Mouse (Mus musculus) limb, embryonic 14.5 days (tissue): Measurements from ENCODE around the gene Yjefn3. TPM values are rescaled to one million over a fixed set of nuclear protein-coding genes. Genes with fewer than 3 reads are reported as not detected.

ENCODE experiments used
- ATAC-seq: fragments of 200-750 bp; cut with Nextera tagmentation; 2 replicates; pipeline ENCODE4 v1.8.0; 2017; ENCODE audit warnings: low read depth, moderate number of reproducible peaks, moderate TSS enrichment; ENCODE audit not compliant: low FRiP score
- DNase-seq: peaks from one replicate; pipeline ENCODE4 v3.0.0-alpha.2; 2015; ENCODE audit warnings: low spot score
- H3K27ac ChIP-seq: fragments of 300-500 bp; sonication (generic); replicated peaks from 2 replicates; pipeline ENCODE4 v1.5.1; 2014; ENCODE audit warnings: low read depth, mild to moderate bottlenecking, low read length, moderate library complexity, mixed read lengths
- H3K27me3 ChIP-seq: fragments of 300-500 bp; sonication (generic); 2 replicates; pipeline ENCODE4 v1.6.1; 2014; ENCODE audit warnings: low read length, mixed read lengths; ENCODE audit not compliant: control insufficient read depth, insufficient read depth
- H3K36me3 ChIP-seq: fragments of 300-500 bp; sonication (generic); 2 replicates; pipeline ENCODE4 v1.6.1; 2014; ENCODE audit warnings: mild to moderate bottlenecking, low read length, moderate library complexity, mixed read lengths; ENCODE audit not compliant: control insufficient read depth, insufficient read depth
- H3K4me1 ChIP-seq: fragments of 300-500 bp; sonication (generic); 2 replicates; pipeline ENCODE4 v1.6.1; 2014; ENCODE audit warnings: antibody characterized with exemption, low read length, mixed read lengths; ENCODE audit not compliant: control insufficient read depth, insufficient read depth
- H3K4me2 ChIP-seq: fragments of 300-500 bp; sonication (generic); replicated peaks from 2 replicates; pipeline ENCODE4 v1.6.1; 2014; ENCODE audit warnings: low read depth, mild to moderate bottlenecking, low read length, moderate library complexity; ENCODE audit not compliant: severe bottlenecking
- H3K4me3 ChIP-seq: fragments of 300-500 bp; sonication (generic); replicated peaks from 2 replicates; pipeline ENCODE4 v1.5.1; 2014; ENCODE audit warnings: low read length
- H3K9ac ChIP-seq: fragments of 300-500 bp; sonication (generic); 2 replicates; pipeline ENCODE4 v1.6.1; 2014; ENCODE audit warnings: mild to moderate bottlenecking, low read depth, low read length, moderate library complexity; ENCODE audit not compliant: severe bottlenecking
- H3K9me3 ChIP-seq: fragments of 300-500 bp; sonication (generic); 2 replicates; pipeline ENCODE4 v1.6.1; 2016; ENCODE audit warnings: low read length; ENCODE audit not compliant: control insufficient read depth
- POLR2A ChIP-seq: fragments of 200-500 bp; IDR thresholded peaks from 2 replicates; pipeline ENCODE4 v1.8.0; 2012; ENCODE audit warnings: inconsistent platforms, mild to moderate bottlenecking, moderate library complexity, borderline replicate concordance; ENCODE audit not compliant: insufficient read depth, insufficient read length; ENCODE audit errors: extremely low read depth
- WGBS: fragments of 180-500 bp; shearing (Covaris S2); extraction: QIAGEN DNeasy Blood & Tissue Kit; methylation state at CpG from one replicate; pipeline ENCODE4 v1.1.7; 2014; 5-methylcytosine and 5-hydroxymethylcytosine counted together
- polyA plus RNA-seq, 2 experiments: library from polyadenylated mRNA; depleted of rRNA in 1 of 2; stranded (reverse) in 1 of 2; unstranded in 1 of 2; fragments of >200 nt; fragmentation: Nextera tagmentation in 1 of 2; extraction: Ambion mirVana in 1 of 2; gene quantifications; 2 replicates each; pipeline versions ENCODE4 v1.2.1 to v1.2.3; 2012 to 2014

Yjefn3 gene
- polyA plus RNA-seq, 2 experiments = 5.4 to 5.5 TPM

DNA sequence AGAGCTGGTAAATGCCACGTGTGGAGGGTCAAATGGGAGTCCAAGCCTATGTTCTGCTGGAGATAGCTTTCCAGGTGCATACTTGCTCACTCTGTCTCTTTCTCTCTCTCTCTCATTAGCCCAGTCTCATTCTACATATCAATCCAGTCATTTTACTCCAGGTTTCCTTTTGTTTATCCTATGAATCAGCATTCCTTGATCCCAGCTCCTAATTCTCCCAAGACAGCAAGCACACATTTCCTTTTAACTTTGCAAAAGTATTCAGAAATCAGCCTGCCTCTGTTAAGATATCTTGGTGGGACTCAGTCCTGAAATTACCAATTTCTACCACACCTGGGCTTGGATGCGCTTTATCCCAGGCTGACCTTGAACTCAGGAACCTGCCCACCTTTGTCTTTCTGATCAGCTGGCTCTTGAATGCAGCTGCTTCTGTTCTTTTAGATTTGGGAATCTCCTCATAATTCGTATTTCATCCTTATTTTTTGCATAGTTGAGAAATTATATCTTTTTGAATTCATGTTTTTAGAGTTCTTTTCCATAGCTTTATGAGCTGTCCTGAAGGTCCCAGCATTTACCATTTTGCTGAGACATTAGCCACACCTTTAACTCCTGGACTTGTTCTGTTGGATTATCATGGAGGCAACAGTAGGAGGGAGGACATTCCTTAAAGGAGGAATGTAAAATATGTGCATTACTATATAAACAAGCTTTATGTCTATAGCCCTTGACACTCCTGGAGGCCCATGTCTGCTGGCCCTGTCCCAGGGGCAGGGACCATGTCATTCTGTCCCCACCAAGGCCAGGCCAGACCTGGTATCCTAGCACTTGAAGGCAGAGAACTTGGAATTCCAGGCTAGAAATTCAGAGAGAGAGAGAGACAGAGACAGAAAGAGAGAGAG, 55.1 kb downstream of the Yjefn3 start:
- Histone ChIP-seq H3K36me3 (no peaks in the 10 kb centered on the region), H3K27ac (no peak overlapping the region), H3K27me3 (no peaks in the 10 kb centered on the region), H3K4me3 (no peak overlapping the region), H3K9me3 (no peaks in the 10 kb centered on the region), H3K9ac (no peak overlapping the region), H3K4me1 (no peaks in the 10 kb centered on the region), H3K4me2 (no peak overlapping the region)
- WGBS = 55% methylated on average over 3 of the region's 3 CpGs
- DNase-seq (no peak), ATAC-seq (no peak)
- TF ChIP-seq POLR2A = no peak

Other genes starting within 250 kb of the Yjefn3 start
- gene Zfp964, start 248.2 kb downstream of the Yjefn3 start, polyA plus RNA-seq (2012; rRNA removed) = 2.1 and 2.2 TPM in 2 replicates
- 1.5 and 1.8 TPM in 2 replicates for gene Zfp964, start 248.2 kb downstream of the Yjefn3 start, polyA plus RNA-seq (2014; fragmentation: Nextera tagmentation; extraction: Ambion mirVana)
- 11.5 and 16.8 TPM in 2 replicates for gene Zfp869, start 192.0 kb downstream of the Yjefn3 start, polyA plus RNA-seq (2012; rRNA removed)
- gene Zfp869, start 192.0 kb downstream of the Yjefn3 start, polyA plus RNA-seq (2014; fragmentation: Nextera tagmentation; extraction: Ambion mirVana) = 32.4 and 32.5 TPM in 2 replicates
- 9.3 and 10.0 TPM in 2 replicates for gene Zfp963, start 152.7 kb downstream of the Yjefn3 start, polyA plus RNA-seq (2012; rRNA removed)
- gene Zfp963, start 152.7 kb downstream of the Yjefn3 start, polyA plus RNA-seq (2014; fragmentation: Nextera tagmentation; extraction: Ambion mirVana) = 8.2 and 8.7 TPM in 2 replicates
- gene Gm20422, start 127.8 kb downstream of the Yjefn3 start, polyA plus RNA-seq (2012; rRNA removed) = 1.1 TPM in 1 of 2 replicates, not detected in the other
- 0.62 and 1.5 TPM in 2 replicates for gene Gm20422, start 127.8 kb downstream of the Yjefn3 start, polyA plus RNA-seq (2014; fragmentation: Nextera tagmentation; extraction: Ambion mirVana)
- 79.7 and 118 TPM in 2 replicates for gene Atp13a1, start 111.5 kb downstream of the Yjefn3 start, polyA plus RNA-seq (2012; rRNA removed)
- 44.8 and 47.8 TPM in 2 replicates for gene Atp13a1, start 111.5 kb downstream of the Yjefn3 start, polyA plus RNA-seq (2014; fragmentation: Nextera tagmentation; extraction: Ambion mirVana)
- gene Zfp866, start 111.5 kb downstream of the Yjefn3 start, polyA plus RNA-seq (2012; rRNA removed) = 24.8 and 29.5 TPM in 2 replicates
- gene Zfp866, start 111.5 kb downstream of the Yjefn3 start, polyA plus RNA-seq (2014; fragmentation: Nextera tagmentation; extraction: Ambion mirVana) = 30.6 and 36.0 TPM in 2 replicates
- 25.4 and 27.8 TPM in 2 replicates for gene Gmip, start 94.0 kb downstream of the Yjefn3 start, polyA plus RNA-seq (2012; rRNA removed)
- gene Gmip, start 94.0 kb downstream of the Yjefn3 start, polyA plus RNA-seq (2014; fragmentation: Nextera tagmentation; extraction: Ambion mirVana) = 7.7 and 8.5 TPM in 2 replicates
- gene Lpar2, start 80.3 kb downstream of the Yjefn3 start, polyA plus RNA-seq (2012; rRNA removed) = 4.1 and 6.4 TPM in 2 replicates
- 1.5 TPM in 2 replicates for gene Lpar2, start 80.3 kb downstream of the Yjefn3 start, polyA plus RNA-seq (2014; fragmentation: Nextera tagmentation; extraction: Ambion mirVana)
- gene Pbx4, start 70.2 kb downstream of the Yjefn3 start, polyA plus RNA-seq (2012; rRNA removed) = 6.3 and 6.6 TPM in 2 replicates
- 5.2 and 6.8 TPM in 2 replicates for gene Pbx4, start 70.2 kb downstream of the Yjefn3 start, polyA plus RNA-seq (2014; fragmentation: Nextera tagmentation; extraction: Ambion mirVana)
- gene Cilp2, start 15.0 kb downstream of the Yjefn3 start, polyA plus RNA-seq (2012; rRNA removed) = 2.6 and 3.6 TPM in 2 replicates
- gene Cilp2, start 15.0 kb downstream of the Yjefn3 start, polyA plus RNA-seq (2014; fragmentation: Nextera tagmentation; extraction: Ambion mirVana) = 1.5 and 1.9 TPM in 2 replicates
- gene Tssk6, start 528 bp downstream of the Yjefn3 start, polyA plus RNA-seq (2012; rRNA removed) = 0.84 and 1.2 TPM in 2 replicates
- gene Tssk6, start 528 bp downstream of the Yjefn3 start, polyA plus RNA-seq (2014; fragmentation: Nextera tagmentation; extraction: Ambion mirVana) = 4.1 TPM in 2 replicates
- gene Ndufa13, start 154 bp downstream of the Yjefn3 start, polyA plus RNA-seq (2012; rRNA removed) = 85.3 and 97.4 TPM in 2 replicates
- gene Ndufa13, start 154 bp downstream of the Yjefn3 start, polyA plus RNA-seq (2014; fragmentation: Nextera tagmentation; extraction: Ambion mirVana) = 187 and 190 TPM in 2 replicates
- 49.2 and 62.3 TPM in 2 replicates for gene Gatad2a, start 93.7 kb upstream of the Yjefn3 start, polyA plus RNA-seq (2012; rRNA removed)
- gene Gatad2a, start 93.7 kb upstream of the Yjefn3 start, polyA plus RNA-seq (2014; fragmentation: Nextera tagmentation; extraction: Ambion mirVana) = 65.0 and 78.3 TPM in 2 replicates
- 85.5 and 124 TPM in 2 replicates for gene Mau2, start 140.0 kb upstream of the Yjefn3 start, polyA plus RNA-seq (2012; rRNA removed)
- gene Mau2, start 140.0 kb upstream of the Yjefn3 start, polyA plus RNA-seq (2014; fragmentation: Nextera tagmentation; extraction: Ambion mirVana) = 50.5 and 51.8 TPM in 2 replicates
- gene Sugp1, start 140.1 kb upstream of the Yjefn3 start, polyA plus RNA-seq (2012; rRNA removed) = 21.3 and 25.4 TPM in 2 replicates
- gene Sugp1, start 140.1 kb upstream of the Yjefn3 start, polyA plus RNA-seq (2014; fragmentation: Nextera tagmentation; extraction: Ambion mirVana) = 32.6 and 34.4 TPM in 2 replicates
- 5.2 and 7.2 TPM in 2 replicates for gene Tm6sf2, start 170.2 kb upstream of the Yjefn3 start, polyA plus RNA-seq (2012; rRNA removed)
- gene Tm6sf2, start 170.2 kb upstream of the Yjefn3 start, polyA plus RNA-seq (2014; fragmentation: Nextera tagmentation; extraction: Ambion mirVana) = 0.54 and 1.2 TPM in 2 replicates
- 0.23 and 0.38 TPM in 2 replicates for gene Hapln4, start 180.7 kb upstream of the Yjefn3 start, polyA plus RNA-seq (2012; rRNA removed)
- 0.41 TPM in 1 of 2 replicates, not detected in the other for gene Hapln4, start 180.7 kb upstream of the Yjefn3 start, polyA plus RNA-seq (2014; fragmentation: Nextera tagmentation; extraction: Ambion mirVana)
- gene Ncan, start 218.2 kb upstream of the Yjefn3 start, polyA plus RNA-seq (2012; rRNA removed) = 0.58 and 0.59 TPM in 2 replicates
- 0.25 and 0.48 TPM in 2 replicates for gene Ncan, start 218.2 kb upstream of the Yjefn3 start, polyA plus RNA-seq (2014; fragmentation: Nextera tagmentation; extraction: Ambion mirVana)
- gene Nr2c2ap, start 228.6 kb upstream of the Yjefn3 start, polyA plus RNA-seq (2012; rRNA removed) = 17.4 and 19.3 TPM in 2 replicates
- 18.3 and 20.8 TPM in 2 replicates for gene Nr2c2ap, start 228.6 kb upstream of the Yjefn3 start, polyA plus RNA-seq (2014; fragmentation: Nextera tagmentation; extraction: Ambion mirVana)
- 33.5 and 38.6 TPM in 2 replicates for gene Rfxank, start 236.4 kb upstream of the Yjefn3 start, polyA plus RNA-seq (2012; rRNA removed)
- gene Rfxank, start 236.4 kb upstream of the Yjefn3 start, polyA plus RNA-seq (2014; fragmentation: Nextera tagmentation; extraction: Ambion mirVana) = 17.6 and 17.8 TPM in 2 replicates
- 84.2 and 89.1 TPM in 2 replicates for gene Borcs8, start 236.8 kb upstream of the Yjefn3 start, polyA plus RNA-seq (2012; rRNA removed)
- 61.4 and 61.8 TPM in 2 replicates for gene Borcs8, start 236.8 kb upstream of the Yjefn3 start, polyA plus RNA-seq (2014; fragmentation: Nextera tagmentation; extraction: Ambion mirVana)
- 0.67 and 0.82 TPM in 2 replicates for gene Mef2b, start 237.0 kb upstream of the Yjefn3 start, polyA plus RNA-seq (2012; rRNA removed)
- 0.37 TPM in 1 of 2 replicates, not detected in the other for gene Mef2b, start 237.0 kb upstream of the Yjefn3 start, polyA plus RNA-seq (2014; fragmentation: Nextera tagmentation; extraction: Ambion mirVana)